Mouse (Mus musculus) heart, adult 2 months (tissue): ENCODE data around the gene Dhh. TPM values are rescaled to one million over a fixed set of nuclear protein-coding genes. Genes with fewer than 3 reads are reported as not detected.

ENCODE experiments used
- DNase-seq, 2 experiments: peaks; one replicate each; pipeline ENCODE4 v3.0.0; 2021
- H3K27ac ChIP-seq: fragments of 200-600 bp; 2 replicates; pipeline ENCODE4 v1.8.1; 2022
- H3K27me3 ChIP-seq: fragments of 200-500 bp; 2 replicates; pipeline ENCODE4 v1.6.1; 2012; ENCODE audit warnings: mild to moderate bottlenecking, low read length, inconsistent platforms, mixed read lengths; ENCODE audit not compliant: control insufficient read depth, insufficient read depth
- H3K36me3 ChIP-seq: fragments of 200-500 bp; 2 replicates; pipeline ENCODE4 v1.6.1; 2012; ENCODE audit warnings: low read length, inconsistent platforms; ENCODE audit not compliant: control insufficient read depth, insufficient read depth
- H3K4me1 ChIP-seq: fragments of 200-500 bp; 2 replicates; pipeline ENCODE4 v1.6.1; 2011; ENCODE audit warnings: low read length; ENCODE audit not compliant: control insufficient read depth, insufficient read depth
- H3K4me3 ChIP-seq: fragments of 200-600 bp; 2 replicates; pipeline ENCODE4 v1.8.1; 2022
- H3K79me2 ChIP-seq: fragments of 200-500 bp; replicated peaks from 2 replicates; pipeline ENCODE4 v1.6.1; 2012; ENCODE audit warnings: mild to moderate bottlenecking, inconsistent platforms, low read length, moderate library complexity, mixed read lengths; ENCODE audit not compliant: control insufficient read depth, insufficient read depth
- H3K9ac ChIP-seq: fragments of 200-500 bp; 2 replicates; pipeline ENCODE4 v1.6.1; 2012; ENCODE audit warnings: low read depth, mild to moderate bottlenecking, control low read depth, inconsistent platforms, low read length, mixed read lengths
- CTCF ChIP-seq: fragments of 200-600 bp; IDR thresholded peaks from 2 replicates; pipeline ENCODE4 v1.8.1; 2022; ENCODE audit warnings: antibody characterized with exemption, mild to moderate bottlenecking, moderate library complexity
- EP300 ChIP-seq: fragments of 200-500 bp; IDR thresholded peaks from 2 replicates; pipeline ENCODE4 v1.6.1; 2011; ENCODE audit warnings: low read depth, low read length, control low read depth; ENCODE audit not compliant: insufficient read depth
- POLR2A ChIP-seq: fragments of 200-500 bp; IDR thresholded peaks from 2 replicates; pipeline ENCODE4 v1.6.1; 2011; ENCODE audit warnings: mild to moderate bottlenecking, low read depth, low read length, control low read depth; ENCODE audit not compliant: insufficient read depth
- whole genome bisulfite sequencing: fragments of 180-500 bp; shearing (Covaris S2); methylation state at CpG from one replicate; pipeline ENCODE4 v1.1.7; 2018; 5-methylcytosine and 5-hydroxymethylcytosine counted together
- intact Hi-C: fragments of 180-260 bp; cut with DNase I; formaldehyde crosslinking; loops from one replicate; pipeline ENCODE4 v1.15.1; 2025
- polyA plus RNA-seq: library from polyadenylated mRNA; depleted of rRNA; stranded (reverse); fragments of >200 nt; gene quantifications from 2 replicates; pipeline ENCODE4 v1.2.3, GENCODE M21; 2012; rRNA removed
- total RNA-seq, 2 experiments: library from RNA; stranded (reverse); gene quantifications; 2 replicates each; pipeline ENCODE4 v1.2.3; 2021

Gene Dhh
- total and polyA plus RNA-seq, 3 experiments, result 0.73 to 1.5 (median 0.94) TPM

GRCm38 (mm10) chr15:98843595-98844223 is 54.6 kb downstream of the Dhh start:
- WGBS, result 92% methylated on average over 11 of the region's 11 CpGs
- DNase-seq, result no peak
- Histone ChIP-seq H3K4me1 (no peaks in the 10 kb centered on the region), H3K9ac (no peak overlapping the region), H3K79me2 (no peaks in the 10 kb centered on the region), H3K27ac (no peak overlapping the region), H3K27me3 (no peaks in the 10 kb centered on the region), H3K4me3 (no peak overlapping the region), H3K36me3 (no peaks in the 10 kb centered on the region)
- intact Hi-C loops, result no loop called here
- no peak for TF ChIP-seq CTCF
- TF ChIP-seq POLR2A, result no peak
- no peak for TF ChIP-seq EP300

Other genes with a start within 250 kb of the Dhh start
- gene Ddx23, start 235.6 kb downstream of the Dhh start, total RNA-seq, result 10 to 100 TPM; 47.9 to 55.4 TPM
- 18.9 and 30.7 TPM in 2 replicates for gene Ddx23, start 235.6 kb downstream of the Dhh start, polyA plus RNA-seq
- gene Rnd1, start 221.1 kb downstream of the Dhh start, total RNA-seq, result 1 to 10 TPM; 1.1 to 1.3 TPM
- gene Rnd1, start 221.1 kb downstream of the Dhh start, polyA plus RNA-seq, result 2.6 and 3.3 TPM in 2 replicates
- gene Ccdc65, start 190.3 kb downstream of the Dhh start, total RNA-seq, result under 1 TPM; 0.11 to 0.16 TPM
- gene Ccdc65, start 190.3 kb downstream of the Dhh start, polyA plus RNA-seq, result 0.15 and 0.37 TPM in 2 replicates
- gene Fkbp11, start 170.3 kb downstream of the Dhh start, total RNA-seq, result 1 to 10 TPM; 5.1 to 5.8 TPM
- gene Fkbp11, start 170.3 kb downstream of the Dhh start, polyA plus RNA-seq, result 3.2 and 4.8 TPM in 2 replicates
- gene Arf3, start 135.3 kb downstream of the Dhh start, total RNA-seq, result 10 to 100 TPM; 18.9 to 20.0 TPM
- 30.6 and 41.0 TPM in 2 replicates for gene Arf3, start 135.3 kb downstream of the Dhh start, polyA plus RNA-seq
- under 1 TPM; 0.20 to 0.29 TPM for gene Wnt10b, start 120.4 kb downstream of the Dhh start, total RNA-seq
- gene Wnt10b, start 120.4 kb downstream of the Dhh start, polyA plus RNA-seq, result 0.23 and 0.70 TPM in 2 replicates
- gene Wnt1, start 108.7 kb downstream of the Dhh start, total RNA-seq, result not detected
- gene Wnt1, start 108.7 kb downstream of the Dhh start, polyA plus RNA-seq, result not detected in 2 replicates
- gene Ddn, start 89.0 kb downstream of the Dhh start, total RNA-seq, result under 1 TPM; 0.45 to 0.50 TPM
- 0.12 and 0.23 TPM in 2 replicates for gene Ddn, start 89.0 kb downstream of the Dhh start, polyA plus RNA-seq
- gene Prkag1, start 67.0 kb downstream of the Dhh start, total RNA-seq, result 100 to 1,000 TPM; 104 to 114 TPM
- gene Prkag1, start 67.0 kb downstream of the Dhh start, polyA plus RNA-seq, result 95.7 and 200 TPM in 2 replicates
- gene Kmt2d, start 27.3 kb downstream of the Dhh start, total RNA-seq, result 10 to 100 TPM; 51.3 to 56.5 TPM
- 17.1 and 17.7 TPM in 2 replicates for gene Kmt2d, start 27.3 kb downstream of the Dhh start, polyA plus RNA-seq
- gene Rhebl1, start 4.0 kb downstream of the Dhh start, total RNA-seq, result 1 to 10 TPM; 1.6 to 2.3 TPM
- gene Rhebl1, start 4.0 kb downstream of the Dhh start, polyA plus RNA-seq, result 3.7 and 4.4 TPM in 2 replicates
- 10 to 100 TPM in 1 of 2 experiments, 1 to 10 TPM in 1; 7.1 to 11.1 TPM for gene Lmbr1l, start 19.7 kb upstream of the Dhh start, total RNA-seq
- 23.2 and 25.0 TPM in 2 replicates for gene Lmbr1l, start 19.7 kb upstream of the Dhh start, polyA plus RNA-seq
- 100 to 1,000 TPM; 129 to 144 TPM for gene Tuba1b, start 36.0 kb upstream of the Dhh start, total RNA-seq
- gene Tuba1b, start 36.0 kb upstream of the Dhh start, polyA plus RNA-seq, result 534 and 728 TPM in 2 replicates
- not detected for gene Gm49450, start 55.0 kb upstream of the Dhh start, total RNA-seq
- gene Gm49450, start 55.0 kb upstream of the Dhh start, polyA plus RNA-seq, result 26.2 TPM in 1 of 2 replicates, not detected in the other
- 10 to 100 TPM; 57.0 to 85.0 TPM for gene Tuba1a, start 55.2 kb upstream of the Dhh start, total RNA-seq
- gene Tuba1a, start 55.2 kb upstream of the Dhh start, polyA plus RNA-seq, result 165 and 235 TPM in 2 replicates
- gene Tuba1c, start 131.4 kb upstream of the Dhh start, total RNA-seq, result 10 to 100 TPM; 30.1 to 39.0 TPM
- gene Tuba1c, start 131.4 kb upstream of the Dhh start, polyA plus RNA-seq, result 58.6 and 74.4 TPM in 2 replicates
- under 1 TPM; 0.13 to 0.80 TPM for gene Prph, start 156.6 kb upstream of the Dhh start, total RNA-seq
- 1.00 and 2.1 TPM in 2 replicates for gene Prph, start 156.6 kb upstream of the Dhh start, polyA plus RNA-seq
- under 1 TPM in 1 of 2 experiments, not detected in 1; 0.31 TPM for gene Troap, start 176.0 kb upstream of the Dhh start, total RNA-seq
- gene Troap, start 176.0 kb upstream of the Dhh start, polyA plus RNA-seq, result 0.18 and 0.53 TPM in 2 replicates
- gene C1ql4, start 189.3 kb upstream of the Dhh start, total RNA-seq, result not detected
- gene C1ql4, start 189.3 kb upstream of the Dhh start, polyA plus RNA-seq, result not detected in 2 replicates
- gene Dnajc22, start 194.6 kb upstream of the Dhh start, total RNA-seq, result under 1 TPM; 0.44 to 0.57 TPM
- gene Dnajc22, start 194.6 kb upstream of the Dhh start, polyA plus RNA-seq, result 0.18 and 0.35 TPM in 2 replicates
- 1 to 10 TPM; 6.6 to 6.7 TPM for gene Spats2, start 227.4 kb upstream of the Dhh start, total RNA-seq
- gene Spats2, start 227.4 kb upstream of the Dhh start, polyA plus RNA-seq, result 5.3 and 6.7 TPM in 2 replicates